Mouse (Mus musculus) retina, postnatal 1 day (tissue): Measurements from ENCODE around the gene Calcoco2.
A peak's percentile ranks its signal among the peaks of the same experiment; 100 is the strongest.

Experiments
- DNase-seq: peaks from one replicate; pipeline ENCODE4 v3.0.0-alpha.2; 2012

Calcoco2 gene

DNA sequence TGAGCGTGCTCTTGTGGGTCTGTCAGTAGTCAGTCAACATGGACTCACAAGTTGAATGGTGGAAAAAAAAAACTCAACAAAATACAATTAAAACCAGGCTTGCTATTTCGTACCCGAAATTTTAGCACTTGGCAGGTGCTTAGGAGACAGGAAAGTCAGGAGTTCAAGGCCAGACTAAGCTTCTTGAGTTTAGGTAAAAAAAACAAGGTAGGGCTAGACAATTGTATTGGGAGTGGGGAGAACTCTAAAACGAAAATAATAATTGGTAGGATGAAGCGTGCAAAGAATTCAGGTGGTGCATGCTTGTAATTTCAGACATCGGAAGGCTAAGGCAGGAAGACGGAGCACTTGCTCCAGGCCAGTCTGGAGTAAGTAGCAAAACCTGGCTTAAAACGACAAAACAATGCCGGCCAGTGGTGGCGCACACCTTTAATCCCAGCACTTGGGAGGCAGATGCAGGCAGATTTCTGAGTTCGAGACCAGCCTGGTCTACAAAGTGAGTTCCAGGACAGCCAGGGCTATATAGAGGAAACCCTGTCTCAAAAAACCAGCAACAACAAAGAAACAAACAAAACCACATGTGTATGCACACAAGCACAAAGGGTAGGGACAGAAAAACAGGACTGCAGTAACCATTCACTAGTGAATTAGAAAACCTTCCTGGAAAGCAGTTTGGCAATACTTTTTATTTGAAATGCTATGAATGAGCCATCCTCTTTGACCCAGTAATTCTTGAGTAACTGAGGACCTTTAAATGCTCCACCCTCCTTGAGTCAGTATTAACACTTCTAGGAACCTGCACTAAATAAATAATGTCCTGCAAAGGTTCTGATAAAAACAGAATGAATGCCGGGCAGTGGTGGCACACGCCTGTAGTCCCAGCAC, 35.3 kb downstream of the Calcoco2 start:
- DNase-seq = no peak

DNA sequence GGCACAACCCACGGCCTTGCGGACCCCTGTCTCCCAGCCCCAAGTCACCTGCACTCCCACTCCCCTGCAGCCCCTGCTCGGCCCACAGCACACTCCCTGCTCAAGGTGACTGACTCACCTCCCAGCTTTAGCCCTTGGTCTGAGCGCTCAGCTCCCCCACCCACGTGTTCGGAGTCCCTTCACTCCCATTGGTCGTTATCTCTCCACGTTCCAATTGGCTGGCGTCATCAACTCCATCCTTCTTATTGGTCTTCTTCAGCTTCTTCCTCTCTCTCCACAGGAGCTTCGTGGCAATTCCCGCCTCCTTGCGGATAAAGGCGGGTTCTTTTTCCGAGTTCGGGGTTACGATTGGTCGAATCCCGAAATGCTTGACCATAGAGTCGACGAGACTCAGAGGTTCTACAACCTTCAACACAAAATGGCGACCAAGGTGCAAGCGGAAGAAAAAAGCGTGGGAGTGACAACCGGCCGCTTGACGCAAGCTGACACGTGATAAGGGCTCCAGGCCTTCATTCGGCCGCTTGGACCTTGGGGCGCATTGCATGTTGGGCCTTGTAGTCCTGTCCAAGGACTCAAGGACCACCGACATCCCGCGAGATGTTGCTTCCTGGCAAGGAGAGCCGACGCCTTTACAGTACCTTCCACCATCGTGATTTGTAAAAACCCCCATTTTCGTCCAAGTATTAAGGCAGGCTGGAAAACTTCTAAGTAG, 36.1 kb downstream of the Calcoco2 start, which contains the start of gene Atp5g1:
Gene Atp5g1, minus strand, starts transcription at position 162 of the 712 bp plus-strand sequence.
- DNase-seq = peak; percentile 100

DNA sequence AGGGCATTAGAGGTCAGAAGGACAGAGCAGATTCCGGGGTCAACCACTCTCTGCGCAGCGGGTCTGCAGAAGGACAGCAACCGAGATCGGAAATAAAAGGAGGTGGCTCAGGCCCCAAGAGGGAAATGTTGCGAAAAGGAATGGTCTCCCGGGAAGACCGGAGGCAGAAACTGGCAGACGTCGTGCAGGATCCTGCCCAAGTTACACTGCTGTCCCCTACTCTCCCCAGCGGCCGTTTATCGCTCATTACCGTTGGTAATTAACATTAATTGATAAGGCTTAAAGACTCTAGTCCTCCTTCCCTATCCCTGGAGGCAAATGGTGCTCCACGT, 36.6 kb downstream of the Calcoco2 start:
- no peak for DNase-seq

DNA sequence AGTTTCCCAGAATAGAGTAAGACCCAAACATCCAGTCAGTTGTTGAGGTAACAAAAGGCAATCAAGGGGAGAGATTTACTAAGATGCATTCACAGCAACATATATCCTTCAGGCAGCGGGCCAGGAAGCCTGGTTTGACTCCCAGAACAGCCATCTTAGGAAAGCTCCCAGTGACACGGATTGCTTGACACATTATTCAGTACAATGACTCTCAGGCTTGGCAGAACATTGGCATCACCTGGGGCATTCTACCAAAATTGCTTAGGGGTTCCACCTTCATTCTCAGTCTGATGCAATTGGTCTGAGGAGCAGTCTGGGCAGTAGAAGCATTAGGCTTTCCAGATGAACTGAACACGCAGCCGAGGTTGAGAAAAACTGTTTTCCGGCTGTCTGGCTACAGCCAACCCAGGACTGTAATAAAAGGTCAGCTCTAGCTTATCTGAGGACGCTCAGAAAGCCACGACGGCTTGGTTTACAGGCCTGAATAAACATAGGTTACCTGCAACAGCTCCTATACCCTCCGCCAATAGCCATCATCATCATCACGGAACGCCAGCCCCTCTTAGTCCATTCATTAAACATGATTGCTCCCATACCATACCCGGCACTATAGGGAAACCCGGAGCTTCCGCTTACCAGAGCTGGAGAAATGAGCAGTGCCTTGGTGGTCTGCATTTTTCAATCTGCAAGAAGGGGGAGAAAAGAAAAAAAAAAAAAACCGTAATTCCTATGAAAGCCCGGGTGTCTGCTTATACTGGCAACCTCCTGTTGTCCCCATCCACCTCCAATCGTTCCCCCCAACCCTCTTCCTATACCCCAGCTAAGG, 37.2 kb downstream of the Calcoco2 start:
- DNase-seq = no peak

DNA sequence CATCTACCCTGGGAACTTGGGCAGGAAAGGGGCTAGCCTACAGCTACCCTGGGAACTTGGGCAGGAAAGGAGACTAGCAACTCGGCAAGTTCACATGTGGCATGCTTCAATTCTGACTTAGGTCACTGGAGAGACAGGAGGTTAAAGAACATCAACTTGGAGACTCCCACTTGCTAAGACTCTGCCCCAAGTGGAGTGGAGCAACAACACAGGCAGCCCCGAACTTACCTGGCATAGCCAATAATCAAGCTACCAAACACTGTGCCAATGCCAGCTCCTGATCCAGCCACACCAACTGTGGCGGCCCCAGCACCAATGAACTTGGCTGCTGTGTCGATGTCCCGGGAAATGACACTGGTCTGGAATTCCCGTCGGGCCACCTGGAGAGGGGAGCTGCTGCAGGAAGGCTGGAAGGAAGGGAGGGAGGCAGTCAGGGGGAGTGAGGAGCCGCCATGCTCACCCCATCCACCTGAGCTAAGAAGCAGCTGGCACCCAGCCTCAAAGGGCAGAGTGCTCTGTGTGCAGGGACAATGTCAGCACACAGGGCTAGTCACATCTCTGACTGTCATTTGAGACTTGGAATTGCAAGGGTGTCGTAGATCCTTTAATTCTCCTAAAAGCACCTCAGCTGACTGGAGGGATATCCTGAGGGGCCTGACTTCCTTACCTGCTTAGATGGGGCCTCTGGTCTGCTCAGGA, 38.3 kb downstream of the Calcoco2 start:
- no peak for DNase-seq

- no peak for DNase-seq
Measured at GRCm38 (mm10) chr11:96071013-96071412, 40.8 kb downstream of the Calcoco2 start.

DNA sequence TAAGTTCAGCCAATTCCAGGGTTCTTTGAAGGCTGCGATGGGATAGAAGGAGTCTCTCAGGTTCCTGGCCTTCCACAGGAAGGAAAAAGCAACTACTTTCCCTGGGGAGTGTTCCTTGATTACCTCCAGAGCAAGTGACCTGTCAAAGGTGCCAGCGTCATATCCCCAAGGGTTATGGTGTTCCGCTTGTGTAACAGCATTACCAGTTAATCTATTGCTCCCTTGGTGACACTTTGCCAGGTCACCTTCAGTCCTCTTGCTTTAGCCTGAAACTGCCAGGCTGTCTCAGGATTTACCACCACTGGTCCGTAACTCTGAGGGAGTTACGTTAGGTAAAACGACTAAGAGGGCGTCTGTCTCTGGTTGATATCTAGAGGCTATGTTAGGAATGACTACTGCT, 41.4 kb downstream of the Calcoco2 start:
- no peak for DNase-seq

DNA sequence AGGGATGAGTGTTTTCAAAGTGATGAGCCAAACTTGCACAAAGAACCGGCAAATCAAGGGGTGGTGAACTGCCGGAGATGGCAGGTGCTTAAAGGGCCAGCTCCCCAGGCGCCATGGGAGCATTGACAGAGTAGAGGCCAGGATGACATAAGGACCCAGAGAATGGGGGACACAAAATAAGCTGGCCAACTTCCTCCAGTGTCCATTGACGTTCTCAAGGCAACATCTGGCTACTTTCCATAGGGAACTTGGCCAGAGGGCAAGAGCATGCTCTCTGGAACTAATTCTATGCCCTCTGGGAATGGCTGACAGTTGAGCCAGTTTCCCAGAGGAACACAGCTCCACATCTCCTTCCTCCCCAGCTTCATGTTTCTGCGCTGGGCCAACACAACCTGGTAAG, 43.5 kb downstream of the Calcoco2 start:
- DNase-seq = no peak

DNA sequence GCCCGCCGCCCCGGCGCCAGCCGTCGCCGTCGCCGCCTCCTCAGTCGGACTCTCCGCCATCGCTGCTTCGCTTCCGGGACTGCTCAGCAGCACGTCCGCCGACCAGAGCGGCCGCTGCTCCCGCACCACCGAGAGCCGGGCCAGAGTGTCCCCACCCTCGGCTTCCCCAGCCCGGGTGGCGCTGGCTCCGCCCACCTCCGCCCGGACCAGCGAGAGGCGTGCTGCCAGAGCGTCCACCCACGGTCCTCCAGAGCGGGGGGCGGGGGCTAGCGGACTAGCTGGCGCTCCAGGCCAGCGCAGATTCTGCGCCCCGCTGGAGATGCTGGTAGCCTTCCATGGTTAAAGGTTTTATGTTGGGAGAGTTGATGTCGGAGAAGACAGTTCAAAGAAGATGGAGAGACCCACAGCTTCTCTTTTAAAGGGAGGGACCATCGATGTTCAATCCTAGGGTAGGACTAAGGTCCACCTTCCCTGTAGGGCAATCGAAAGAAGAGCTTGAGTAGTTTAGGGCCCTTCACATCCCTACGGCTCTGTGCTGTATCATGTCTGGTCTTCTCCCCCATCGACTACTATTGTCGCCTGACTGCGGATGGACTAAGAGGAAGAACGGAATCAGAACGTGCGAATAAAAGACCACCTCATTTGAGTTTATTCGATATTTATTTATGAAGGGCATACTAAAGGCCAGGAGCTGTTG, 46.4 kb downstream of the Calcoco2 start, which contains the start of gene Ube2z:
Gene Ube2z, minus strand, starts transcription at position 174 of the 697 bp plus-strand sequence.
- DNase-seq = peak; percentile 98

DNA sequence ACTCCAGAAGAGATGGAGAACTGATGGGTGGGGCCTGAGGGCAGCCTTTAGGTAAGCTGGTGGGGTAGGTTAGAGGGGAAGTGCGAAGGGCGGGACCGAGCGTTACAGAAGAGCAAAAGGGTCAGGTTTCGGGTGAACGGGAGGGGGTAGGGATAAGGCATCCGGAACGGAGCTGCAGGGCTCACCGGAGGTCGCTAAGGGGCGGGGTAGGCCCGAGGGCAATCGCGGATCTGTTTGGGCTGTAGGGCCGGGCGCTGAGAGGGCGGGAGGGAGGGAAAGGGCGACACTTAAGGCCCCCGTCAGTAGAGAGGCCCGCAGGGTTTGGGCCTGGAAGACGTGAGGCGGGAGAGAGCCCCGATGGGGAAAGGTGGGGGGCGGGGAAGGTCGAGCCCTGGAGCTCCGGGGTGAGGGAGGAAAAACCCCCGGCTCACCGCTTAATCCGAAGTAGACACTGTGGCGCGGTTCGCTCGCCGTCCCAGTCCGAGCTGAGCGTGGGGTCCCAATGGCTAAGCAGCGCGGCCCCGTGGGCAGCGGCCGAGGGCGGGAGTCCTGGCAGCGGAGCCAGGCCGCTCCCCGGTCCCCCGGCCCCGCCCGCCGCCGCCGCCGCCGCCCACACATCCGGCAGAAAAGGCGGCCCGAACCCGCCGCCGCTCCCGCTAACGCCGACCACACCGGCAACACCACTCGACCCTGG, 47.1 kb downstream of the Calcoco2 start:
- no peak for DNase-seq

- DNase-seq = no peak
Measured at GRCm38 (mm10) chr11:96058309-96058708, 53.5 kb downstream of the Calcoco2 start.

- DNase-seq = no peak
Measured at GRCm38 (mm10) chr11:96050854-96051253, 60.9 kb downstream of the Calcoco2 start.

GRCm38 (mm10) chr11:96049939-96050338, 61.8 kb downstream of the Calcoco2 start:
- DNase-seq = no peak
